Mouse (Mus musculus) gastrocnemius, adult 8-10 months (tissue): ENCODE measurements around the gene Nim1k. TPM values are rescaled to one million over a fixed set of nuclear protein-coding genes. Genes with fewer than 3 reads are reported as not detected.
"Not testable (repeated sequence)": the region's sequence is repeated elsewhere in the genome, so short reads cannot be mapped to it uniquely, and the experiment has no call there.

ENCODE experiments used
- DNase-seq, 2 experiments: peaks; one replicate each; pipeline ENCODE4 v3.0.0; 2022; ENCODE audit warnings: low spot score in 2 of 2
- total RNA-seq, 4 experiments: library from RNA; stranded (reverse); gene quantifications; 2 replicates each; pipeline ENCODE4 v1.2.4; 2022

Gene Nim1k
- total RNA-seq, 4 experiments from 2014 or later = 1.2 to 2.2 (median 1.4) TPM

GRCm38 (mm10) chr13:119729406-119729805 lies 26.3 kb downstream of the Nim1k start:
- no peak for DNase-seq

- DNase-seq = no peak
Observed at GRCm38 (mm10) chr13:119727608-119728387, 27.9 kb downstream of the Nim1k start.

- no peak for DNase-seq
Observed at GRCm38 (mm10) chr13:119724541-119724940, 31.1 kb downstream of the Nim1k start.

GRCm38 (mm10) chr13:119723368-119723767 lies 32.3 kb downstream of the Nim1k start:
- DNase-seq = no peak

GRCm38 (mm10) chr13:119722447-119722846 lies 33.2 kb downstream of the Nim1k start:
- no peak for DNase-seq

- DNase-seq = no peak
Observed at GRCm38 (mm10) chr13:119716105-119716504, 39.6 kb downstream of the Nim1k start.

- DNase-seq = no peak
Observed at GRCm38 (mm10) chr13:119713821-119714220, 41.9 kb downstream of the Nim1k start.

GRCm38 (mm10) chr13:119713107-119713787 lies 42.4 kb downstream of the Nim1k start:
- no peak for DNase-seq

- no peak for DNase-seq
Observed at GRCm38 (mm10) chr13:119712463-119712862, 43.2 kb downstream of the Nim1k start.

GRCm38 (mm10) chr13:119710268-119710610 lies 45.4 kb downstream of the Nim1k start:
- no peak for DNase-seq

GRCm38 (mm10) chr13:119709388-119710267 lies 46.1 kb downstream of the Nim1k start:
- DNase-seq = no peak

- DNase-seq = no peak
Observed at GRCm38 (mm10) chr13:119708941-119709340, 46.7 kb downstream of the Nim1k start.

- no peak for DNase-seq
Observed at GRCm38 (mm10) chr13:119707906-119708305, 47.8 kb downstream of the Nim1k start.

GRCm38 (mm10) chr13:119706953-119707352 lies 48.7 kb downstream of the Nim1k start:
- DNase-seq = no peak

- not testable (repeated sequence) for DNase-seq
Observed at GRCm38 (mm10) chr13:119706278-119706880, 49.3 kb downstream of the Nim1k start.

- DNase-seq = no peak
Observed at GRCm38 (mm10) chr13:119704280-119704679, 51.4 kb downstream of the Nim1k start.

- no peak for DNase-seq
Observed at GRCm38 (mm10) chr13:119698436-119698835, 57.2 kb downstream of the Nim1k start.

GRCm38 (mm10) chr13:119696496-119696895 lies 59.2 kb downstream of the Nim1k start:
- DNase-seq = no peak

- DNase-seq = no peak
Observed at GRCm38 (mm10) chr13:119695676-119696075, 60.0 kb downstream of the Nim1k start.

- DNase-seq = not testable (repeated sequence)
Observed at GRCm38 (mm10) chr13:119691958-119692357, 63.7 kb downstream of the Nim1k start.

- DNase-seq = no peak
Observed at GRCm38 (mm10) chr13:119690876-119691620, 64.6 kb downstream of the Nim1k start.
